Mouse (Mus musculus) megakaryocyte-erythroid progenitor cell, adult 5-6 weeks (primary cell): Measurements from ENCODE around the gene Sptb. TPM values are rescaled to one million over a fixed set of nuclear protein-coding genes. Genes with fewer than 3 reads are reported as not detected.

ENCODE experiments used
- ATAC-seq: replicated peaks from 2 replicates; pipeline ENCODE4 v1.8.0; 2016; ENCODE audit warnings: mild to moderate bottlenecking, inconsistent platforms; ENCODE audit not compliant: severe bottlenecking, poor library complexity, low FRiP score, low TSS enrichment
- total RNA-seq, 2 experiments: library from RNA; stranded (forward) in 1 of 2; stranded (reverse) in 1 of 2; fragments of 200-1000, 215-1000 nt in 1 of 2; fragments of >200 nt in 1 of 2; fragmentation: Nextera tagmentation in 1 of 2; gene quantifications; 2 replicates each; pipeline ENCODE4 v1.2.3; 2014 to 2017

Gene Sptb
- total RNA-seq, 2 experiments from 2014 or later: 40.8 to 45.2 TPM

DNA sequence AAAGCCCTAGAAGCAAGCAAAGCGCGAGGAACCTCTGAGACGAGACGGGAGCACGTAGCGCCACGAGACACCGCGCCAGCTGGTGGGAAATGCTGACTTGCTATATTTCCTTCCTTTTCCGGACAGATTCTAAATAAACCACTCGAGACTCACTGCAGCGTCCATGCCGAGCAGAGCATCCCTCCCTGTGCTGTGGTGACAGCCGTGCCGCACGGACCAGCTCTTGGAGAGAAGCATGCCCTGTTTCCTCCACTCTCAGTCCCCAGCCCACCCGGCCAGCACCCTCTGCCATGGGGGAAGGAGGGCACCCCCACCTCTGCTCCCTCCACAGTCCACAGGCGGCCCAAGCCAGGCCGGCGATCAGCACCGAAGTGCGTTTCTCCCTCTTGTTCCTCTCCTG is 33.9 kb downstream of the Sptb start:
- no peak for ATAC-seq

DNA sequence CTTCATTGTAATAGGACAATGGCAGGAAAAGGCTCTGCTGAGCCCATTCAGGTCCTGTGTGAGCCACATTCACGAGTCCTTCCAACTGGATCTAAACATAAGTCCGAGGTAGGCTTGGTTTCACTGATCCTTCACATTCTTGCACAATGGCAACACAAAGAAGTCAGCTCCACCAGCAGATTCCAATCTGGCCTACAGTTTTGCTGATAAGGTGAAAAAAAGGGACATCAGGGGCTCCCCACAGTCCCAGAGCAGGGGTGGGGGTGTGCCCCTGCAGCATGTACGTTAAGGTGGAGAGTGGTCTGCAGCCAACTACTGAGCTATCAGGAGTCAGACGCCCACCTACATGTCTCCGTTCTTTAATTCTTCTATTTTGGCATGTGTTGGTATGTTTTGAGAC is 35.0 kb downstream of the Sptb start:
- ATAC-seq: no peak

DNA sequence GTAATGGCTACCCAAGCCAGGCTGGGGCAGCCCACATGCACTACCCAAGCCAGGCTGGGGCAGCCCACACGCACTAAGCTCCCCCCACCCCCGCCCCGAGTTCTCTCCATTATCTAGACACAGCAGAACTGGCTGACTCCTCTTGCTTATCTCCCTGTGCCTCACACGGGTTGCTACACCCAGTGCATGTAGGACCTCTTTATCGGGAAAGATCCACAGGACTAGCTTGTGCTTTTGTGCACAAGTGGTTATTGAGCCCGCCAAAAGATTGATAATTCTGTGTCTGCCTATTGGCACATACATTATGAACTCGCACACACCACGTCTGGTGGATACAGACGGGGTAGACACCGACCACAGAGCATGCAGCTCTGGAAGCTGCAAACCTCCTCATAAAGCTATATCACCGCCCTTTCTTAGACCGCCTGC is 36.5 kb downstream of the Sptb start:
- ATAC-seq: peak; percentile 77

DNA sequence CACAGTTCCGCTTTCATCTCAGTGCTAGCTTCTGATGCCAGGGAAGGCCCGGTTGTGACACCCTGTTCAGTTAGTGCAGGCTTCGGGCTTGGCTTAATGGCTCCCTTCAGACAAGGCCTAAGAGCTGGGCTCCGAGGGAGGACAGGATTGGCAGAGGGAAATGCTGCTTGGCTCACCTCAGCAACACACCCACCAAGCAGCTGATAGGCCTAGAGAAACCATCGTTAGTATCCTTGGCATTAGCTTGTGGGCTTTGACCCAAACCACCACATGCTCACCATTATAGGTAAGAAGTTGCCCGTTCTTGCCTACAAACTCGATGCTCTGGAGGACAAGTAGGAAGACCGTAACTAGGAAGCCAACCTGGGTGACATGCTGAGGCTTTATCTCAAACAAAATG is 38.3 kb downstream of the Sptb start:
- no peak for ATAC-seq

DNA sequence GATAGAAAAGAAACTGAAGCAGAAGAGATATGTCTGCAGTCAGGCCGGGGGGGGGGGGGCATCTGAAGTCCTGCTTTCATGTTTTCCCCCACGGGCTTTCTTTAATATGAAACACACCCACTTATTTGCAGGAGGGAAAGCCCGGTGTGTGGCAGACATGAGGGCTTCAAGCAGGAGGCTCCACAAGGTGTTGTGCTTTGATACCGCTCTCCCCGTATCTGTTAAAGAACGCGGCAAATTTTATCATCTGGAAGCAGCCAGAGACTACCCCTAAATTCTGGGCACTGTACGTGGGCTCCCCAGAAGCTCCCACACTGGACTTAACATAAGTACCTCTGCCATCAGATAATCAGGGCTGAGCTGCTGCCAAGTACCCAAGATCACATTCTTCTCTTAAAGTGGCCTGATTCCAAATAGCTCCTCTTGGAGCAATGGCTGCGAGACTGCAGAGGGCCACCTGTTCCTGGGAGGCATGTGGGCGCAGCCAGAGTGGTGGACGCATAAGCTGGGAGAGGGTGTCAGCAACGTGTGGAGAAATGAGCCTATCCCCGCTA is 39.7 kb downstream of the Sptb start:
- peak; percentile 74 for ATAC-seq

DNA sequence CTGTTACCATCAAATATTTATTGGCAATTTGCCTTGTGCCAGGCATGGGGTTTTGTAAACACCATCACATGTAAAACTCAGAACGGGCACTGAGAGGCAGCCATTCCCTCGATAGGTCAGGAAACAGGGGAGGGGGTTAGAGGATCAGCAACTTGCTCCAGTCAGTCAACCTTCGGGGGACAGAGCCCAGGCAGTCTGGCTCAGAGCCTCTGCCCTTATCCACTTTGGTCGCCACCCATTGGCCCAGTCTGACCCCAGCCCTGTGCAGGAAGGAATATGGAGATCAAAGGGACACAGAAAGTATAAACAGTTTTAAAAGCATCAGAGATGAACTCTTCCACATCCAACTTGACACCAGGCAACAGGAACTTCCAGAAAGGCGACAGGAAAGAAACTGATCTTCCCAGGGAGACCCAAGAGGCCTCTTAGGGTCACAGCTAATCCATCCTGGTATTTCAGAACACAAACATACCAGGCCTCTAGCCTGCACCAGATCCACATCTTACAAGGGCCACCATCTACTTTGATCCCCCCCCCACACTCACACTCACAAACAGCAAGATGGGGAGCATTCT is 40.3 kb downstream of the Sptb start:
- ATAC-seq: no peak

DNA sequence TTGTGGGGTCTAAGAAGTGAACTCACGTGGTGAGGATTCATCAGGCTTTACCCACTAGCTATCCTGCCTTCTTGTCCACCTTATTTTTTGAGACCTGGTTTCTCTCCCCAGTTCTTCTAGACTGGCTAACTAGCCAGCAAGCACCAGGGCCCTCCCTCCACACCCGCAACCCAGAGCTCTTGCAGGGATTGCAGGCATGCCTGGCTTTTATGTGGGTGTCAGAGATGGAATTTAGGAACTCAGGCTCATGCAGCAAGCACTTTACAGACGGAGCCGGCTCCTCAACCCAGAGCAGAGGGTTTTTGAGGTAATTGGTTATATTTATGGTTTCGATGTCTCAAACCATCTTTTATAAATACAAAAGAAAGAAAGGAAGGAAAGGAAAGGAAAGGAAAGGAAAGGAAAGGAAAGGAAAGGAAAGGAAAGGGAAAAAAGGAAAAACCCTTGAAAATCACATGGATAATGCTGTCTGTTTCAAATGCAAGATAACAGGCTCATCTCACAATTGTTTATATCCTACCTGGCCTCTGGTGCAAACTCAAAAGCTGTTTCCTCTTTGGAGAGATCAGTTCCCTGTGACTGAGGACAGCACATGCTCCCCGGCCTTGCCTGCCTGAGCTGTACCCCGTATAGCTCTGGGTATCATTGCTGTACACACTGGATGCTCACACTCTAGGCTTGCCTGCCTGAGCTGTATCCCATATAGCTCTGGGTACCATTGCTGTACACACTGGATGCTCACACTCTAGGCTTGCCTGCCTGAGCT is 41.5 kb downstream of the Sptb start:
- ATAC-seq: no peak

DNA sequence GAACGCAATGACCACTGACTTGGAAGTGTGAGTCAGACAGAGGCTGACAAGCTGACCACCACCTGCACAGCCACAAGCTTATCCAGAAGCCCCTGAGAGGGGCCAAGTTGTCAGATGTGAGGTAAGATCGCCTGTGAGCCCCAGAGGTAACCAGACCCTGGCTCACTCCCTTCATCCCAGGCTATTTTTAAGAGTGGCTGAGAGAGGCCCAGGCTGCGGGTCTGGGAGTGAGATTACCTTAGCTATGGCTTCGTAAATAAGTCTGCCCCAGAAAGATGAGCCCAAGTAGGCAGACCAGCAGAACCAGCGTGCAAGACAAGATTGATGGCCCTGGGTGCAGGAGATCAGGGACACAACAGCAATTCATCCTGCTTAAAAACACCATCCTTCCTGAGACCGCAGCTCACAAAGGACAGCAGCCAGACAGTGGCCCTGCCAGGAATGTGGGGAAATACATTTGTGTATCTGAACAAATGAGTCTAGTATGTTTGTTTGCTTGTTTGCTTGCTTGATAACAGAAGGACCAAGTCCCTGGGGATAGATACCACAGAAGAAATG is 58.5 kb downstream of the Sptb start:
- ATAC-seq: no peak

DNA sequence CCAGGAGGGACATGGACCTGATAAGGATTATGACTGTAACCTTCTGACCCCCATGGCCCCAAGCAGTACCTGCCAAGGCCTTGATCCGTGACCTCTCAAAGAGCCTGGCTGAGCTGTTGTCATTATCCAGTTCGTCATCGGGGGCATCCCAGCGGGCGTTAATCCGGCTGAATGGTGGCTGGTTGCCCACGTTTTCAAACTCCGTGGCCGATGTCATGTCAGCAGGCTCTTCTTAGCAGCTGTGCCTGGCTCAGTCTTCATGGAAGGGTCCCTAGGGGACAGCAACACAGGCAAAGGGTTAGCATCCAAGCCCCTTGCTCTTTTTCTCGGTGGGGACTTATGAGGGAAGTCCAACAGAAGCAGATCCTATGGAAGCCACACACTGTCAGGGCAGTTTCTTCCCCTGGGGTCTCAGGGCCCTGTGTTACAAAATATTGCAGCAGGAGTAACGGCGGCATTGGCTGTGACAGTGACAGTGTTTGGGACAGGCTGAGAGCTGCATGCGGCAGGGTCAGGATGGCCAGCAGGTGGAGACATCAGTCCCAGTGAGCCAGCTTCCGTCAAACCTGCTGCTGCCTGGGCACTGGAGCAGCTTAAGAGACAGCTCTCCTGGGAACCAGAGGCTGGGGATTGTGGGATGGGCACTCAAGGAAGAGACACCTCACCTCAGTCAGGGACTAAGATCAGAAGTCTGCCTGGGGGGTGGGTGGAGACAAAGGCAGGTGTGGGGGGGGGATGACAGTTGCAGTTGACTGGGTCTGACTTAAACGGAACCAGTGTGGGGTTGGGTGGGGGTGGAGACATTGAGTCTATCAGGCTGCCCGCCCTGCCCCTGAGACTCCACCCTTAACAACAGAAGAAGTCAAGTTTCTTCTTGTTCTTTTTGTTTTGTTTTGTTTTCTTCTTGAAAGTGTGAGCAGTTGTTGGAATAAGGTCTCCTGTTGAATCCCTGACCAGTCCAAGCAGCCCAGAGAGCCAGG is 60.3 kb downstream of the Sptb start:
- peak; percentile 97 for ATAC-seq

DNA sequence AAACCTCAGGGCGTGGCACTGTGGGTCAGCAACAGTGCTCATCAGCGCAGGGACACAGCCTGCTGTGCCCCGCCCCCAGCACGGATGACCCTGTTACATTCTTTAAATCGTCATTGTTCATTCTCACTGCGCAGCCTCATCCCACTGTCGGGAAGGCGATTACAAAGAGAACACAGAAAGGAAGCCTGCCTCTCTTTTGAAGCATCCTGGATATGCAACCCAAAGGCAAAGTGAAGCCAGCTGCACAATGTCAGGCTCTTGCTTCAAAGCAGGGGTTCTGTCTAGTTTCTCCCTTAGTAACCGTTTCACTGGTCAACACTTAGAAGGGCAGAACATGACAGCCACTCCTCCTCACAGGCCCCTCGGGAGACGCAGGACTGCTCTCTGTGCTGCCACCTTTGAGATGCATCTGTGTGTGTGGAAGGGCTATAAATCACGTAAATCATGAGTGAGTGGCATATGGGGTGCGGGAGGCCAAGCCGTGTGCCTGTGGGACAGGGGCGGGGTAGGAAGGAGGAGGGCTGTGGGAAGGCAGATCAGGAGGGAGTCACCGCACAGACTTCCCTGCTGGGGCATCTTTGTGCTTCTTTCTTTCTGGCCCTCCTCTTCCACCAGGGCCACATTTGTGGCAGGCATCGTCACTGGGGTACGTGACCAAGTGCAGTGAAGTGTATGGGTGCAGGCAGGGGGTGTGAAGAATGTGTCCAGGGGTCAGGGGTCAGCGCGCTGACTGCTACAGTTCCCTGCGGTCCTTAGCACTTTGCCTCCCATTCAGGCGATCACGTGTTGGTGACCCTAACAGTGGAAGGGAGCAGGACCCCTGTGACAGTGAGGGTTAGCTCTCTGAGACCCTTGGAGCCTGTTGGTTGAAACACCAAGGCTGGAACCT is 64.9 kb downstream of the Sptb start:
- no peak for ATAC-seq

DNA sequence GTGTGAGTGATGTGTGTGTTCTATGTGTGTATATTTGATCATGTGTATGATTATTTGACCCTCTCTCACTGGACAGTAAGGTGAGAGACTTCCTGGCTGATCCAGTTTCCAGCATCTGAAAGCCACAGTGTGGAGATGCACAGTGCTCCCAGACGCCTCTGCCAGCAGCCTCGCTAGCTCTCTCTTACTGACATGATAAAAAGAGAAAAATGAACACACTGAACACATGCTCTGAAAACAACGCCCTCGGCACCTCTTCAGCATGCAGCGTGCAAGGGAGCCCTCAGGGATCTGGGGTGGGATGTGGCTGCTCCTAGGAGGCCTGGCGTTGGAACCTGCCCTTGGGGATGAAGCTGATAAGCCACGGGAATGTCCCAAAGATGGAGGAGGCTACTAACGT is 66.7 kb downstream of the Sptb start:
- ATAC-seq: no peak

DNA sequence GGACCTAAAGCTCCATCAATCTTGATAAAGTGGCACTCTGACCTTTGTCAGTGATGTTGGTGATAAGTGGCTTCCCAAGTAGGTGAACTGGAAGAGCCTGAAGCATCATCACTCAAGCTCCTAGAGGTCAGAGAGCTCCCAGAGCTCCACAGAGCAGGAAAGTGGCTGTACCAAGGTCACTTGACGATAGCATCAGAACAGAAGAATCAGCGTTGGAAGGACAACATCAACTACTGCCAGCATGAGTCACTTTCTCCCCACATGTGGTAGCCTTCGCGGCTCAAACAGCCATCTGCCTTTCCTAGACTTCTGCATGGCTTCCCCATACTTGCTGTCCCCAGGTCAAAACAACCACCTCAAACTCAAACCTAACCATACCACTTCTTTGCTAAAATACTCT is 67.7 kb downstream of the Sptb start:
- no peak for ATAC-seq

DNA sequence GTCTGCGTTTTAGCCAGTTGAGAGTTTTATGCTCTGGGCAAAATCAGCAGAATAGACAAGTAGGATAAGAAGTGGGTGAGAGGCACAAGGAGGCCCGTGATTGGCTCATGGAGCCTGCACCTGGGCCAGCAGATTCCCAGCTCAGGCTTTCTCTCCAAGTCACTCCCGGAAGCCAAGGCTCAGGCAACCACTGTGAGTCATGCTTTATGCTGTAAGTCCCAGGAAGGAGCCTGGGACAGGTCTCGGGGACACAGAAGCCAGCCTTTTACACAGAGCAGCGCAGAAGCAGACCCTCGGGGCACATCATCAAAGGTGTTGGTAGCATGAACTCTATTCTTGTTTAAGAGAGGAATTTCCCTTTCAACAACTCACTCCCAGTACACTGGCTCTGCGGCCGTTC is 69.7 kb downstream of the Sptb start:
- no peak for ATAC-seq

DNA sequence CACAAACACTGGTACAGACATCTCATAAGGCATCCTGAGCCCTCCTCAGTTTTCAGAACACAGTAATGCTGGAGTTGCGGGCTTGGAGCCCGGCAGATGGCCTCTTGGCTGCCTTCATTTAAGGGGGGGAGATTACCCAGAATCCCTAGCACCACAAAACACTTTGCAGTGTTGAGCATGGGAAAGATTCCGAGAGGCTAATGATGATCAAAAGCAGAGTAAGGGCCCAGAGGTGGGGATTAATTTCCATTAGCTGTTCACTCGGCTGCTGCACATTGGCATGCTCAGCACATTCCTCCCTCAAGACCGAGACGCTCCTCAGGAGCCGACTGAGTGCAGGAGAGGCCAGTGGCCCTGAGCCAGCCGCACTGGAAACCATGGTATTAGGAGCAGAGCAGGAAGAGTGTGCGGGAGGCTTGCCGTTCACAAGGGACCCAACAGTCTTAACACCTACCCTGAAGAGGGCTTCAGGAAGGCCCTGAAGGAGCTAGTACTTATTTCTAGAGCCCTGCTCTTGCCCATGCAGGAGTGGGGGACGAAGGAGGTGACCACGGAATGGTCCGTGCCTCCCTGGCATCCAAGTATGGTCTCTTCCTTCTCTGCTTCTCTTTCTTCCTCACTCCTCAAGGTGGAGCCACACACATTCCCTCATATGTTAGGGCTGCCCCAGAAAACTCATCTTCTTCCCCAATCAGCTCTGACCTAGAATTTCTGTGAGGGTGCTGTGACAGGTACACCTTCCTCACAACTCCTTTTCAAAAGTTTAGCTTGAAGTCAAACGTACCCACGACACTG is 75.3 kb downstream of the Sptb start:
- ATAC-seq: no peak

DNA sequence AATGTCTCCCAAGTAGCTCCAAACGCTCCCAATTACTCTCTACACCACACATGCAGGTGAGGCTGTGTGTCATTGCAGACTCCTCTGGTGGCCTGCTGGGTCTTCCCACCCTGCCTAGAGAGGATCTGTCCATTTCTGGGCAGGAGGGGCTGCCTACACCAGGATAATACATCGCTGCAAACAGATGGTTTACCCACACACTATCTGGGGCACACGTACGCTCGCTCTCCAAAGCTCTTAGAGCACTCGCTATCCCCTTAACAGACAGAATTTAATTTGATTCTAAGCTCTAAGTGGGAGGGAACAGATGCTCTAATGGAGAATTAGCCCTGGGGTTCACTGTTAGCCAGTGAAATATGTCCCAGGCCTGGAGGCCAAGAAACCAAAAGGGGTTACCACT is 87.0 kb downstream of the Sptb start:
- no peak for ATAC-seq

DNA sequence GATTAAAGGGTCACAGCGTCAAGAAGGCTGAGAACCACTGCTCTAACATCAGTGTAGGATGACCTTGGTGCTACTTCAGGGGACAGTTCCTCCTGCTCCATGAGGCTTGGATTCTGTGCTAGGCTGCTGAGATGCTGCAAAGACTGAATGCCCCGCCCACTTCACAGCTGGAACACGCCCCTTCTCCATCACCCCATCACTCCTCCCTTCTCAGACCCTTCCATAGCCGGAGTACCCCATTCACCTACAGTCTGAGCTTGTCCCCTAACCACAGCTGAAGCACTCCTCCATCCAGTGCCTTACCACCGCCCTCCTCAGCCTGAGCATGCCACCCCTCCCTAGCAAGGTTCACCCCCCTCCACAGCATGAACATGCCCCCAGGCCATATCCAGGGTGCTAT is 90.5 kb downstream of the Sptb start:
- no peak for ATAC-seq

DNA sequence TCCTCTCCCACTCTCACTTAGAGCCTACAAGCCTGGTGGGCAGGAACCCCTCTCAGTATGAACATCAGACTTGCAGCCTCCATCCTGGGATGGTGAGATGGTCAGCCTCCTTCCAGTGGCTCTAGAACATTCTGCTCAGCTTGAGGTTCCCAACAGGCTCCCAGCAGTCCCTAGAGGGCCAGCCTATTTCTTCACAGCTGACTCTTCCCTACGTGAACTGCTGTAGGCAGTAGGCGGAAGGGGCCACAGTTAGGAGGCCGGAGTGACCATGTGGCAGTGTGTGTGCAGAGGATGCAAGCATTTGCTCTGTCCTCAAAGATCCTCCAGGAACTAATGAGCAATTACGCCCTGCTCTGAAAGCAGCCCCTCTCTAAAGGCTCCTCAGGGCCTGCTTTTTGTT is 92.2 kb downstream of the Sptb start:
- no peak for ATAC-seq

DNA sequence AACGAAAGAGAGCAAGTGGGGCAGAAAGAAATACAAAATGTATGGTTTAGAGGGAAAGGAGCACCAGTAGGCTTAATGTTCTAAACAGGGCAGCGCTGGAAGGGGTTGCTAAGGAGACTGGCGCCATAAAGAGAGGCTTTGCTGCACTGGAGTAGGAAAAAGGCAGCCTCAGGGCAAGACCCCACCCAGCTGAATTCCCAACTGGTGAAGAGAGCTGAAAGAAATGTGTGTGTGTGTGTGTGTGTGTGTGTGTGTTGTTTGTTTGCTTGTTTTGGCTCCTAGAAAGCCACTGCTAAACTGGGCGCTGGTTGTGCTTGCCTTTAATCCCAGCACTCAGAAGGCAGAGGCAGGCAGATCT is 94.8 kb downstream of the Sptb start:
- ATAC-seq: no peak
